Mouse (Mus musculus) kidney, embryonic 16.5 days (tissue): Measurements from ENCODE around the gene Fam178b. TPM values are rescaled to one million over a fixed set of nuclear protein-coding genes. Genes with fewer than 3 reads are reported as not detected.

Source experiments
- ATAC-seq: fragments of 200-750 bp; cut with Nextera tagmentation; 2 replicates; pipeline ENCODE4 v1.8.0; 2017; ENCODE audit warnings: moderate TSS enrichment; ENCODE audit not compliant: low FRiP score, low TSS enrichment
- H3K27ac ChIP-seq: fragments of 300-500 bp; sonication (generic); 2 replicates; pipeline ENCODE4 v1.5.1; 2014; ENCODE audit warnings: low read length
- H3K27me3 ChIP-seq: fragments of 300-500 bp; sonication (generic); 2 replicates; pipeline ENCODE4 v1.6.1; 2014; ENCODE audit warnings: low read length, control low read depth, mixed read lengths; ENCODE audit not compliant: insufficient read depth
- H3K36me3 ChIP-seq: fragments of 300-500 bp; sonication (generic); 2 replicates; pipeline ENCODE4 v1.6.1; 2014; ENCODE audit warnings: low read length, control low read depth, mixed read lengths; ENCODE audit not compliant: insufficient read depth
- H3K4me1 ChIP-seq: fragments of 300-500 bp; sonication (generic); 2 replicates; pipeline ENCODE4 v1.6.1; 2014; ENCODE audit warnings: low read length, control low read depth, mixed read lengths; ENCODE audit not compliant: insufficient read depth
- H3K4me2 ChIP-seq: fragments of 300-500 bp; sonication (generic); replicated peaks from 2 replicates; pipeline ENCODE4 v1.6.1; 2014; ENCODE audit warnings: low read depth, low read length
- H3K4me3 ChIP-seq: fragments of 300-500 bp; sonication (generic); 2 replicates; pipeline ENCODE4 v1.5.1; 2014; ENCODE audit warnings: mild to moderate bottlenecking, low read length
- H3K9ac ChIP-seq: fragments of 300-500 bp; sonication (generic); replicated peaks from 2 replicates; pipeline ENCODE4 v1.6.1; 2014; ENCODE audit warnings: low read length
- H3K9me3 ChIP-seq: fragments of 300-500 bp; sonication (generic); 2 replicates; pipeline ENCODE4 v1.6.1; 2016; ENCODE audit warnings: low read length, control low read depth
- WGBS: fragments of 180-500 bp; shearing (Covaris S2); extraction: QIAGEN DNeasy Blood & Tissue Kit; methylation state at CpG from one replicate; pipeline ENCODE4 v1.1.7; 2014; 5-methylcytosine and 5-hydroxymethylcytosine counted together
- polyA plus RNA-seq: library from polyadenylated mRNA; unstranded; fragments of >200 nt; fragmentation: Nextera tagmentation; extraction: Ambion mirVana; gene quantifications from 2 replicates; pipeline ENCODE4 v1.2.1, GENCODE M21; 2015

Gene Fam178b
- polyA plus RNA-seq, 1 experiment from 2014 or later, result 1.8 TPM

DNA sequence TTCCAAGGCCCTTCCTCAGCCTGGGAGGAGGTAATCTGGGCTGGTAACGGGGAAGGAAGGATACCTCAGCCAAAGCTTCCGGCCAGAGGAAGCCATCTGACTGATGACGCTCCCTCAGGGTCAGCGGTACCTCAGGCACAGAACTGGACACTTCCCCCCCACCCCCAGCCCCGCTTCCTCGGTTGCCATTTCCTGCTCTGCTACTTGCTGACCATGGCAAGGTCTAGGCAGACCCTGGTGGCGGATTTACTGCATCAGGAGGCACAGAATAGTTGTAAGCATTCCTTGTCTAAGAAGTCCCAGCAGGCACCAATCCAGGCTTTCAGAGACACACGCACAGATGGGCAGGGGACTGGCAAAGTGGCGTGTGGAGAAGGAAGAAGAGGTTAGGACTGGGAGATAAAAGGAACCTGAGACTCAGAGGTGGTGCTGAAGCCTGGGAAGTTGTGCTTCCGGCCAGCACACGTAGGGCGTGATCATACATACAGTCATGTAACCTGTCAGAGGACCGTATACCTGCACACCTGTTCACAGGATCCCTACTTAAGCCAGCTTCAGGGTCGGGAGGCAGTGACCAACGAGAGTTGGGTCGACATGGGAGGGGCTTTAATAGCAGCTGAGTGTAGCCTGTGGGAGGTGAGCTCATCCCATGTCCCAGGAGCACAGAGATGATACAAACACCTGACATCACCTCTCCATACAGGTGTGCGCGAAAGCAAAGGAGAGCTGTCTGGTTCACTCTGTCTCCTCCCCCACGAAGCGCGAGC, 128.2 kb downstream of the Fam178b start:
- 40% methylated on average over 21 of the region's 21 CpGs for WGBS
- no peak for ATAC-seq
- H3K4me3 ChIP-seq, result peak overlapping the region; percentile 89
- no peaks in the 10 kb centered on the region for H3K27me3 ChIP-seq
- H3K27ac ChIP-seq, result peak overlapping the region; percentile 98
- peak overlapping the region; percentile 97 for H3K4me2 ChIP-seq
- peak overlapping the region; percentile 90 for H3K9ac ChIP-seq
- no peaks in the 10 kb centered on the region for H3K9me3 ChIP-seq
- H3K36me3 ChIP-seq, result peaks cover 51% of the 10 kb centered on the region
- peaks cover 53% of the 10 kb centered on the region for H3K4me1 ChIP-seq

DNA sequence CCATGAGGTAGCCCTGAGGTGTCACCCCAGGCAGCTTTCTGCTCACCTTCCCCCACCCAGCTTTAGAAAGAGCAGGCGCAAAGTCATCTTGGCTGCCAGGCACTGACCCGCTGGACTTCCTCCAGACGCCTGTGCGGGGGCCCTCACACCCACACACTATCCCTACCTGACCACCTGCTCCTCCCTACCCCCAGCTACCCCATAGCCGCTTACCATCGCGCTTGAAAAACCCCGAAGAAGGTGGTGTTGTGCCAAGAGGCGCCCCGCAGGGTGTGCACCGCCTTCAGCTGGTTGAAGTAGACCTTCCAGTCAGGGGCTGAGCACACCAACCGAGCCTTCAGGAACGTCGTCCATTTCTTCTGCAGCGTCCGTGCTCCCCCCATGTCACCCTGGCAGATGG, 130.5 kb downstream of the Fam178b start:
- H3K36me3 ChIP-seq, result peaks cover 63% of the 10 kb centered on the region
- H3K9ac ChIP-seq, result no peak overlapping the region
- ATAC-seq, result no peak
- peaks cover 59% of the 10 kb centered on the region for H3K4me1 ChIP-seq
- WGBS, result 71% methylated on average over 16 of the region's 16 CpGs
- H3K27ac ChIP-seq, result no peak overlapping the region
- H3K9me3 ChIP-seq, result no peaks in the 10 kb centered on the region
- no peaks in the 10 kb centered on the region for H3K27me3 ChIP-seq
- H3K4me2 ChIP-seq, result no peak overlapping the region
- H3K4me3 ChIP-seq, result no peak overlapping the region

DNA sequence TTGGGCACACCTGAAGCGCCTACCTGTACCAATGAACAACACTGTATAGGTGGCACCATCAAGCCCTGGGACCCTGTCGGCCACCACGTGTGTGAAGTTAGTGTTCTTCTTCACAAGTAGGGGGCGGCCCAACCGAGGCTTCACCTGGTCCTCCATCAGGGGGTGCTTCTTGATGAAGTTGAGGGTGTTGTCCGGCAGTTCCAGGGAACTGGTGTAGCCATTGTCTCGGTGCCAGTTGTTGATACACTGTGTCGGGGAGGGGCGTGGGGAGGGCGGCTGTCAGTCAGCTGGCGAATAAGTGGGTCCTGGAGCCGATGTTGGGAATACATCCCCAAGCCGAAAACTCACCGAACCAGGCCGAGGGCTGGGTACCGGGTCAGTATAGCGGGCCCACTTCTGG, 131.1 kb downstream of the Fam178b start:
- Histone ChIP-seq H3K9ac (no peak overlapping the region), H3K4me3 (no peak overlapping the region), H3K4me2 (no peak overlapping the region), H3K36me3 (peaks cover 63% of the 10 kb centered on the region), H3K27me3 (no peaks in the 10 kb centered on the region), H3K27ac (no peak overlapping the region), H3K9me3 (no peaks in the 10 kb centered on the region), H3K4me1 (peaks cover 62% of the 10 kb centered on the region)
- whole genome bisulfite sequencing, result 88% methylated on average over 17 of the region's 17 CpGs
- ATAC-seq, result no peak

DNA sequence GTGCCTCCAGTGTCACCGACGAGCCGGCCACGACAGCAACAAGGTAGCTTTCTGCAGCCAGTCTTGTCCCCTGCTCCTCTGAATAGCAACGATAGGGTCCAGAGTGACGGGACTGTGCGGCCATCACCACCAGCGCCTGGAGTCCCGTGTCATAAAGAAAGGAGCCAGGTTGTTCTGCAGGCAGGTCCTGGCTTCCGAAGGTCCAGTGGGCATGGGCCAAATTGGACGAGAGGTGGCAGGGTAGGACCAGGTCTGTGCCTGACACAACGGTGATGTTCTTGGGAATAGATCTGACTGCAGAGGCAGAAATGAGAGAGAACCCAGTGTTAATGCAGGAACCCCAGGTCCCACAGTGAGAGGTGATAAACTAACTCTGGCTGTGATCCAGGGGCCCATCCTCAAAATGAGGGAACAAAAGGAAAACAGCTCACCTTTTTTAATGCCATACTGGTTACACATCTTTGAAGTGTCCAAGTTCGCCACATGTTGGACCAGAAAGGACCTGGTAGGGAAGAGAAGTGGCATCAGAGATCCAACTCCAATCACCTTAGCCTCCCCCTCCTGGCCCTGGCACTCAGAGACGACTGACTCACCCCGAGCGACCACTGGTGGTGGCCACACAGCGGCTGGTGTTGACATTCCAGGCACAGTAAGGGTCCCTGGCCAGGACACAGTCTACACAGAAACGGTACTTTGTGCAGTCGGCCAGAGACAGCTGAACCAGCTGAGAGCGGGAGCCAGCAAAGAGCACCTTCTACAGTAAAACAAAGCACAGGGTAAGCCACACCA, 132.7 kb downstream of the Fam178b start:
- Histone ChIP-seq H3K4me2 (no peak overlapping the region), H3K4me1 (peaks cover 62% of the 10 kb centered on the region), H3K36me3 (peaks cover 60% of the 10 kb centered on the region), H3K9me3 (no peaks in the 10 kb centered on the region), H3K4me3 (no peak overlapping the region), H3K27me3 (no peaks in the 10 kb centered on the region), H3K9ac (0 out of 2 replicates have a peak overlapping the region, but pooled peaks have one; percentile 18), H3K27ac (no peak overlapping the region)
- ATAC-seq, result no peak
- WGBS, result 68% methylated on average over 20 of the region's 20 CpGs

DNA sequence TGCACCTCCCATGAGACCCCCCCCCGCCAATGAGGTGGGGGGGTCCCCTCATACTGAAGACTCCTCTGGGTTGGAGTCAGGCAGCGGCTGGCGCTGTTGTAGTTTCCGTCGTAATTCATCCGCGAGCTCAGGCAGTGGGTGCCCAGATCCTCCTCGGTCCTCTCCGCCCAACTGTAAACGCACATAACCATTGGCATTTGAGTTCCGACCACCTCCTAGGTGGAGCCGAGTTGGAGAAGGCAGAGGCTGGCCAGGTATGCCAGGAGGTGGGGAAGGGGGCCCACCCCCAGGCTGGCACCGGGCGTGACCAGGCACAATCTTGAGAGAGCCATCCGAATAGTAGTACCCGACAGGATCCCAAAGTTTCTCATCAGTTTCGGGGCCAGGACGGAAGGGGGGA, 133.5 kb downstream of the Fam178b start:
- 0 out of 2 replicates have a peak overlapping the region, but pooled peaks have one; percentile 37 for H3K9ac ChIP-seq
- no peak overlapping the region for H3K4me3 ChIP-seq
- no peaks in the 10 kb centered on the region for H3K9me3 ChIP-seq
- ATAC-seq, result no peak
- no peaks in the 10 kb centered on the region for H3K27me3 ChIP-seq
- H3K36me3 ChIP-seq, result peaks cover 60% of the 10 kb centered on the region
- 0 out of 2 replicates have a peak overlapping the region, but pooled peaks have one; percentile 6 for H3K4me2 ChIP-seq
- 0 out of 2 replicates have a peak overlapping the region, but pooled peaks have one; percentile 37 for H3K27ac ChIP-seq
- H3K4me1 ChIP-seq, result peaks cover 54% of the 10 kb centered on the region
- 61% methylated on average over 18 of the region's 18 CpGs for WGBS

DNA sequence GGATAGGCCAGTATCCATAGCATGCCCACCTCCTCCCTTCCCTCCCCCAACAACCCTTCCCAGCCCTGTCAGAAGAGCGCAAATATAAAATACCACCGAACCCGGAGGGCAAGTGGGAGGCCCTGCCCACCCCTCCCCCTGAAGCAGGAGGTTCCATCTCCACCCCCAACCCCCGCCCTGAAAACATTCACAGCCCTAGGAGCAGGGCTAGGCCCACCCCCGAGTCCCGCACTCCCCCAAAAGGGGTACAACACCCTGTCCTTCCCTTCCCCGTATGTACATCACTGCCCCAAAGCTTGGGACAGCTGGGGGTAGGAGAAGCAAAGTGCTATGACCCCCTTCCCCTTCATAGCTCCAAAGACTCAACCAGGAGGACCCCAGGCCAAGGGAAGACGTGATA, 134.2 kb downstream of the Fam178b start:
- Histone ChIP-seq H3K4me1 (peaks cover 47% of the 10 kb centered on the region), H3K9me3 (no peaks in the 10 kb centered on the region), H3K27ac (0 out of 2 replicates have a peak overlapping the region, but pooled peaks have one; percentile 37), H3K4me2 (0 out of 2 replicates have a peak overlapping the region, but pooled peaks have one; percentile 2), H3K4me3 (no peak overlapping the region; the same call in 1 of the 2 replicates), H3K27me3 (no peaks in the 10 kb centered on the region), H3K9ac (0 out of 2 replicates have a peak overlapping the region, but pooled peaks have one; percentile 7), H3K36me3 (peaks cover 52% of the 10 kb centered on the region)
- WGBS, result 33% methylated on average over 8 of the region's 8 CpGs
- no peak for ATAC-seq

DNA sequence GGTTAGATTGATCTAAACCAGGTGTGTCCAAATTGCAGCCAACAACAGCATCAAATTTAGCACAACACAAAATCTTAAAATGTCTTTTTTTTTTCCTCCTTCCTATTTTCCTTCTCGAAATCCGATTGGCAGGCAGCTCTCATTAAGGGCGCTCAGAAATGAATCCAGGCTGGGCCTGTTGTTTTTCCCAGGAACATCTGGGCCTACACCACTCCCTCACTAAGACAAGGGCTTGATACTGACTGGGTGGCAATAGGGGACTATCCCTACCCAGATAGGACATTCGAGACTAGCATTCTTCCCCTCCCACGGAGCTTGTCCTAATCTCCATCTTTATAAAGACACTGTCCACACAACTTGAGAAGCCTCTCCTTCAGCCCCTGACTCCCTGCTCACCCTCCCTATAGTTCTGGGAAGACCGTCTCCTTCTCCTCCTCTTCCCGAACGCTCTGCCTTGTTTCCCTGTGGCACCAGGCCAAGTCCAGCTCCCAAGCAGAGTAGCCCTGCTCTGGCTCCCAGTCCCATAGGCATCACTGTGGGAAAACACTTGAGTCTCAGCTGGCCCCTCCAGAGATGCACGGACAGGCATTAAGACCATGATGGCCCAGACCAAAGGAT, 134.9 kb downstream of the Fam178b start:
- ATAC-seq, result no peak
- Histone ChIP-seq H3K9ac (no peak overlapping the region; the same call in 1 of the 2 replicates), H3K27me3 (no peaks in the 10 kb centered on the region), H3K4me2 (0 out of 2 replicates have a peak overlapping the region, but pooled peaks have one; percentile 14), H3K36me3 (peaks cover 45% of the 10 kb centered on the region), H3K4me3 (no peak overlapping the region), H3K9me3 (no peaks in the 10 kb centered on the region), H3K27ac (peak overlapping the region; percentile 74), H3K4me1 (peaks cover 41% of the 10 kb centered on the region)
- 28% methylated on average over 9 of the region's 9 CpGs for WGBS

DNA sequence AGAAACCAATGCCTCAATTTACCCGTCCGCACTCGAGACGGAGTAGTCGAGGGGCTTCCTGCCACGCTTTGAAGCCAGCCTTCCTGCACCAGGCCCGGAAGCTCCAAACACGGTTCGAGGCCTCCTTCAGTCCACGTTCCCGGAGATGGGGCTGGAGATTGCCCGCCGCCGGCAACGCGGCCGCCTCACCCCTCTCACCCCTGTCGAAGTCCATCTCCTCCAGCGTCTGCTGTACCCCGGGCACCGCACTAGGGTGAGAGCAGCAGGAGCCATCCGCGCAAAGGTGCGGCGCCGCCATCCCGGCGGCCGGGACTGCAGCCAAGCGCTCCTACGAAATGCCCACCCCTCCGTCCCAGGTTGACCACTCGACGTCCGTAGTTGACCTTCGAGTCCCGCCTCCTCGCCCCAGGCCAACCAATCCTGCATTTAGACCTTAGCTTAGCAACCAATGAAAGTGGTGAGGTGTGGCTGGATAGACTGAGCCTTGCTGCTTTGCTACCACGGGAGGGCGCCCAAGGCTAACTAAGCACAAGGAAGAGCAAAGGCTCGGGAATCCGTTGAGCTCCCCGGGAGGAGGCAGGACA, 136.0 kb downstream of the Fam178b start, which contains the start of gene Ankrd39:
TSS of gene Ankrd39 (minus strand) at position 558 of the 584 bp plus-strand sequence.
- peak within 1 kb of the TSS; percentile 89 for H3K9ac ChIP-seq
- peak within 1 kb of the TSS; percentile 74 for H3K27ac ChIP-seq
- no peaks in the 10 kb centered on the region for H3K9me3 ChIP-seq
- H3K4me1 ChIP-seq, result peaks cover 33% of the 10 kb centered on the region
- H3K4me2 ChIP-seq, result peak within 1 kb of the TSS; percentile 74
- peaks cover 42% of the 10 kb centered on the region for H3K36me3 ChIP-seq
- under 1% methylated on average over 43 of the region's 43 CpGs for WGBS
- ATAC-seq, result peak; percentile 98
- H3K27me3 ChIP-seq, result no peaks in the 10 kb centered on the region
- peak within 1 kb of the TSS; percentile 76 for H3K4me3 ChIP-seq
